Mouse (Mus musculus) liver, postnatal 0 days (tissue): ENCODE data around the gene Enpep.

Source experiments
- CTCF ChIP-seq: sonication (generic); IDR thresholded peaks from 2 replicates; pipeline ENCODE4 v1.5.1; 2016; ENCODE audit warnings: antibody characterized with exemption, low read depth
- EP300 ChIP-seq: IDR thresholded peaks from 2 replicates; pipeline ENCODE4 v1.6.1; 2016; ENCODE audit warnings: antibody characterized with exemption, low read depth, mild to moderate bottlenecking

GRCm38 (mm10) chr3:129309926-129310325 is 22.6 kb downstream of the Enpep start:
- TF ChIP-seq CTCF (no peak), EP300 (no peak)
